Comparison of ENCODE assay signal across 27 mouse cellular contexts in genomic region chr7:140054124-140054523, GRCm38 (mm10). TPM values are rescaled to one million over a fixed set of nuclear protein-coding genes. Genes with fewer than 3 reads are reported as not detected.
DNase-seq lines count a peak whose midpoint lies in the region; ATAC-seq lines count a peak whose summit lies in the region.
"Had no signal": no experiment of that assay in that cellular context is flagged by ENCODE, and none has a peak within 500 bp of the region (broad histone marks: within the 10 kb centered on the region; RNA-seq: fewer than 3 reads in every experiment).

No protein-coding gene starts in this region.

- peak; percentile 36 to 77 for DNase-seq in layer of hippocampus, adult 18-20 months (ENCODE audit: low spot score in 2 of 2)
- DNase-seq in layer of hippocampus, adult 9-10 months (ENCODE audit: low spot score): no peak
- peak; percentile 68 for DNase-seq in brain, embryonic 18.5 days (ENCODE audit: low read depth, low spot score)
- DNase-seq in layer of hippocampus, adult 9-11 months: peak; percentile 48
- peak; percentile 70 for DNase-seq in telencephalon, adult 2 months (ENCODE audit: low read depth, low spot score)
- no peak for DNase-seq in adrenal gland, postnatal 14 days
- DNase-seq: adrenal gland, postnatal 25 days; cerebellum, adult 11 months; cerebellum, adult 8-10 months; cerebellum, postnatal 14 days; heart, adult 18-20 months; heart, postnatal 10 days; heart, postnatal 4 days had no signal

- ATAC-seq in CD4-positive, CD25-positive, alpha-beta regulatory T cell, adult 4 months: no peak
- ATAC-seq: forebrain, embryonic 16.5 days; hindbrain, embryonic 16.5 days; inflammation-experienced regulatory T-cells, adult 6 months had no signal

RNA-seq across cellular contexts. Expression of gene Msx3, which starts 5.2 kb away (rescaled TPM):
- under 1 TPM in 1 of 2 experiments, not detected in 1; 0.15 TPM for total RNA-seq in layer of hippocampus, adult 18-20 months (2021)
- under 1 TPM in 1 of 2 experiments, not detected in 1; 0.20 TPM for polyA plus RNA-seq in CD4-positive, CD25-positive, alpha-beta regulatory T cell, adult 4 months (2017; shearing (Covaris generic))
- total RNA-seq in adrenal gland, postnatal 14 days (2021): not detected in 2 replicates
- total RNA-seq: adrenal gland, adult 18-20 months; adrenal gland, postnatal 25 days; common myeloid progenitor, adult 5-6 weeks; gastrocnemius, adult 8-10 months; gastrocnemius, postnatal 4 days; heart, adult 18-20 months; heart, postnatal 10 days; heart, postnatal 4 days; MEL had no signal
- polyA plus RNA-seq: heart, embryonic 10.5 days; heart, embryonic 14.5 days; inflammation-experienced regulatory T-cells, adult 6 months had no signal

RNA-seq across cellular contexts. Expression of gene Tubgcp2, which starts 17.7 kb away (rescaled TPM):
- total RNA-seq in layer of hippocampus, adult 18-20 months (2021): 10 to 100 TPM; 34.1 to 35.4 TPM
- polyA plus RNA-seq in CD4-positive, CD25-positive, alpha-beta regulatory T cell, adult 4 months (2017; shearing (Covaris generic)): 10 to 100 TPM; 29.2 to 52.0 TPM
- 27.2 and 28.0 TPM in 2 replicates for total RNA-seq in adrenal gland, postnatal 14 days (2021)

RNA-seq across cellular contexts. Expression of gene Zfp511, which starts 17.9 kb away (rescaled TPM):
- 10 to 100 TPM; 23.8 to 24.2 TPM for total RNA-seq in layer of hippocampus, adult 18-20 months (2021)
- 10 to 100 TPM; 28.8 to 33.0 TPM for polyA plus RNA-seq in CD4-positive, CD25-positive, alpha-beta regulatory T cell, adult 4 months (2017; shearing (Covaris generic))
- 16.3 and 18.2 TPM in 2 replicates for total RNA-seq in adrenal gland, postnatal 14 days (2021)

RNA-seq across cellular contexts. Expression of gene Caly, which starts 28.2 kb away (rescaled TPM):
- 100 to 1,000 TPM; 269 to 293 TPM for total RNA-seq in layer of hippocampus, adult 18-20 months (2021)
- not detected for polyA plus RNA-seq in CD4-positive, CD25-positive, alpha-beta regulatory T cell, adult 4 months (2017; shearing (Covaris generic))
- 6.8 and 7.7 TPM in 2 replicates for total RNA-seq in adrenal gland, postnatal 14 days (2021)
- total RNA-seq: common myeloid progenitor, adult 5-6 weeks; gastrocnemius, postnatal 4 days; heart, adult 18-20 months; MEL had no signal
- polyA plus RNA-seq: inflammation-experienced regulatory T-cells, adult 6 months had no signal

RNA-seq across cellular contexts. Expression of gene Prap1, which starts 39.1 kb away (rescaled TPM):
- total RNA-seq in layer of hippocampus, adult 18-20 months (2021): not detected
- polyA plus RNA-seq in CD4-positive, CD25-positive, alpha-beta regulatory T cell, adult 4 months (2017; shearing (Covaris generic)): not detected
- total RNA-seq in adrenal gland, postnatal 14 days (2021): not detected in 2 replicates
- total RNA-seq: adrenal gland, adult 18-20 months; adrenal gland, postnatal 25 days; common myeloid progenitor, adult 5-6 weeks; gastrocnemius, adult 8-10 months; gastrocnemius, postnatal 4 days; heart, adult 18-20 months; heart, postnatal 10 days; heart, postnatal 4 days; MEL had no signal
- polyA plus RNA-seq: embryonic facial prominence, embryonic 12.5 days; forebrain, embryonic 12.5 days; forebrain, embryonic 16.5 days; heart, embryonic 10.5 days; heart, embryonic 14.5 days; hindbrain, embryonic 12.5 days; hindbrain, embryonic 16.5 days; inflammation-experienced regulatory T-cells, adult 6 months had no signal

Comparison
In these comparisons a context has a peak if more than half of its experiments do, and no peak if none do; other contexts are left out.
1. DNase-seq: peak in layer of hippocampus, adult 18-20 months (2 of 2), brain, embryonic 18.5 days (single experiment), layer of hippocampus, adult 9-11 months (single experiment) and telencephalon, adult 2 months (single experiment); none in layer of hippocampus, adult 9-10 months (single experiment) and adrenal gland, postnatal 14 days (single experiment).